Mouse (Mus musculus) neutrophil, adult 5-6 weeks (primary cell): ENCODE data around the gene Zfp831. TPM values are rescaled to one million over a fixed set of nuclear protein-coding genes. Genes with fewer than 3 reads are reported as not detected.
A peak's percentile ranks its signal among the peaks of the same experiment; 100 is the strongest.

Source experiments
- ATAC-seq: fragments of 151-379, 151-347 bp; 2 replicates; pipeline ENCODE4 v1.8.0; 2017; ENCODE audit warnings: mild to moderate bottlenecking, moderate TSS enrichment; ENCODE audit not compliant: insufficient number of reproducible peaks, poor library complexity, low FRiP score, severe bottlenecking; ENCODE audit errors: extremely low read depth
- total RNA-seq: library from RNA; stranded (forward); fragments of 200-1000 nt; gene quantifications from 2 replicates; pipeline ENCODE4 v1.2.3, GENCODE M21; 2017

The Zfp831 gene
- total RNA-seq, 1 experiment from 2014 or later: 55.4 TPM

- no peak for ATAC-seq
These were observed 14.0 kb upstream of the Zfp831 start for GRCm38 (mm10) chr2:174629299-174629850.

GRCm38 (mm10) chr2:174636750-174637149 lies 6.6 kb upstream of the Zfp831 start:
- ATAC-seq: no peak

DNA sequence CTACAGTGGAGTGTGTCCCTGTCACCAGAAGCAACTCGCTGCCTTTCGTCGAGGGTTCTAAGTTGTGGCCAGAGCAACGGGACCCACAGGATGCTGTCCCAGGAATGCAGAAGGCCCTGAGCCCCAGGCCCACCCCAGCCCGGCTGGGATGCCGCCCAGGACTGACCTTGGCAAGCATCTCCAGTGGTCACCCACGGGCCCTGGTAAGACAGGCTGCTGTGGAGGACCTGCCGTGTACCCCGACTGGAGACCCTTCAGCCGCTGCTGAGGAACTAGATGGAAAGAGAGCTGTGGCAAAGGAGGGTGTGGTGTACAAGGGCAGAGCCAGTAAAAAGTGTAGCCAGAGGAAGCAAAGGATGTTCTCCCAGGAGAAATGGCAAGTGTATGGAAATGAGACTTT lies 1.6 kb downstream of the Zfp831 start:
- ATAC-seq: no peak

DNA sequence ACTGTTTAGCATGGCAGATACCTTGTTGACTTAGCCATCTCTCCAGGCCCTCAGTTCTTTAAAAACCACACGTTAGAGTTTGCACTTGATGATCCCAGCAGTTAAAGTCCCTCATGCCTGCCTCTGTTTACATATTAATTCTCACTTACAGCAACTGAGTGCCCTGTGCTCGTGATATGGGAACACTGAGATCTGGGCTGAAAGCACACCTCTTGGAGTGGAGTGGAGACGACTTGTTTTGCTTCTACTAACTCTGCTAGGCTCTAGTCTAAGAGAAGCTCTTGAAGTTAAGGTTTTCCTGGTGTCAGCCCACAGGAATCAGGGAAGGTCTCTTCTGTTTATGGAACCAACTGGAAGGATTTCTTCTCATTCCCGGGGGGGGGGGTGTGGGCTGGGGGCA lies 9.5 kb downstream of the Zfp831 start:
- ATAC-seq: no peak

GRCm38 (mm10) chr2:174655341-174655740 lies 12.0 kb downstream of the Zfp831 start:
- ATAC-seq: no peak

- peak; percentile 38; the same call in 1 of the 2 replicates for ATAC-seq
These were observed 15.0 kb downstream of the Zfp831 start for GRCm38 (mm10) chr2:174658229-174658844.

DNA sequence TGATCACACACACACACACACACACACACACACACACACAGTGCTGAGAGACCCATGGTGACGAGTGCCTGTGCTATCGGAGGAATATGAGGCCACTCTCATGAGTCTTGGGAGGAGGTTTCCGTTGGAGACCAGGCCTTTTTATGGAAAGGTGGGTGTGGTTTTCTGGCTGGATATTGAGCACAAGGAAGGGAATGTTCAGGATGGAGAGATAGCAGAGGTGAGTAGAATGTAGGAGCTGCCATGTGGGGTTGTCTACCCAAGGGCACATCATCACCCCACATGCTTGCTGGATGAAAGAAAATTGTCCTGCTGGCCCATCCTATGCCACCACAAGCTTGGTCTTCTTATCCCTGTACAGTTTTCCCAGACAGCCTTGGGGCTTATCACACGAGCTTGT lies 16.5 kb downstream of the Zfp831 start:
- ATAC-seq: no peak

GRCm38 (mm10) chr2:174660321-174660720 lies 17.0 kb downstream of the Zfp831 start:
- no peak for ATAC-seq

DNA sequence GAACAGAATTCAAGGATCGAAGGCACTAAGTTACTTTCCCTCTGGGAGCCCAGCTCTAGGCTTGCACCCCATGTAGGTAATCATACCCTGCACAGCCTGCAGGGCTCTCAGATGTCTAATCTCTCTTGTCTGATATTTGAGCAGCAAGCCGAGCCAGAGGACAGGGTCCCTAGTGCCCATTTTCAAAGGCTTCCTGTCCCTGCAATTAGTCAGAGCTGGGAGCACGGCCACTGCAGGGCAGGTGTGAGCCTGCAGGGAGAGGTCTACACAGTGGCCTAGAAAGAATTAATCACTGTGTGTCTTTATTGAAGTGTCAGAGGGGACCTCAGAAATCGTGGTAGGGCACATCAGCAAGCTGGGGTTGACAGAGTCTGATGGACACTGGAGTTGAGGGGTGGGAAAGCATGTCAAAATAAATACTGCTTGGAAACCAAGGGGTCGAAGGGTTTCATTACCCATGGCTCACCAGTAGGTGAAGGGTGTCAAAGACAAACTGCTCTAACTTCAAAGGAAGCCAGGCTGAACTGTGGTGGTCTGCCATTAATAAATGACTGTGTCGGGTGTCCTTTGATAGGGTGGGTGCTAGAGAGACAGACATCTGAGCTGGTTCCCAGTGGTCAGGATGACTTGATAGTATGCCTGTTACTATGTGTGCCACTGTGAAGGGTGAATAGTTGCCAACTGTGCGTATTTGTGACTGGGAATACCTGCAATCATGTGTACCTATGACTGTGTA lies 18.3 kb downstream of the Zfp831 start:
- no peak for ATAC-seq

GRCm38 (mm10) chr2:174662593-174662992 lies 19.3 kb downstream of the Zfp831 start:
- ATAC-seq: no peak

DNA sequence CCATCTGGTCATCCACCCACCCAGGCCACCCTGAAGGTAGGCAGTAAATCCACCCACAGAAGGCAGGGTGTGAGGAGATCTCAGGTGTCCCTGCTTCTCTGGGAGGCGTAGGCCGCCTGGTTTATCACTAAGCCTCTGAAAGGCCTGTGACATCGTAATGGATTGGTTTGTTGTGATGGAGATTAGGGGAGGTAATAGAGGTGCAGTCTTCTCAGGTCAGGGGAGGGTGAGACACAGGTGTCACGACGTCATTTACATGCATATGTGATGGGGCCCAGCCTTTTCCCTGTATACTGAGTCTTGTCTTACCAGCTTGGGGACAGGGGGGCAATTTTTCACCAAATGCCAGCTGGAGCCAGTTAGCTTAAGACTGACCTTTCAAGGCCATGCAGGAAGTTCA lies 22.1 kb downstream of the Zfp831 start:
- no peak for ATAC-seq

GRCm38 (mm10) chr2:174668806-174669205 lies 25.5 kb downstream of the Zfp831 start:
- no peak for ATAC-seq

DNA sequence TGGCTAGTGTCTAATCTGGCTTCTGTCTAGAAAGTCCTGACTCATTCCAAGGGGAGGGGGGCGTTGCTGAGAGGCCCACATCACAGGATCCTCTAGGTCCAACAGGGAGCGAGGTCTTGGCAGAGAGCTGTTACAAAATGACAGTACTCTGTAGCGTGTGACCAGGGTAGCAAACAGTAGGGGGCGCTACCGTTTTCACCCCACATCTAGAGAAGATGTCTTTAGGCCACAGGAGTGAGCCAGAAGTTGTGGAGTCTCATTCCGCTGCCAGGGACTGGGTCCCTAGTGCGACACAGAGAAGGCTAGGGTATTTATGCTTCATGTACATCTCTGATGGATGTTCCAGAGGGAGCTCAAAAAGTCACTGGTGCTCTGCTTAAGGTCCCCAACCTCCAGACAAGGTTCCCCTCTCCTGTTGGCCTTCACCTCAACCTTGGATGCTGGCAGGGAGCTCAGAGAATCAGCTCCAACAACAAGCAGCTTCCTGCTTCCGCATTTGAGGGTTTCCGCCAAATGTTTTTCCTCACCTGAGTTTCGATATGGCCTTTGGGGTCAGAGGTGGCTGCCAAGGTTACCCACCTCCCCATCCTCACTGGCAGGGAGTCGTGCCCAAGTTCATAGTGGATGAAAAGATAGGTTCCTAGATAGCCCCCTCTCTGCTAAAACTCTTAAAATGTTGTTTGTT lies 29.3 kb downstream of the Zfp831 start:
- ATAC-seq: peak; percentile 24; the same call in 1 of the 2 replicates

DNA sequence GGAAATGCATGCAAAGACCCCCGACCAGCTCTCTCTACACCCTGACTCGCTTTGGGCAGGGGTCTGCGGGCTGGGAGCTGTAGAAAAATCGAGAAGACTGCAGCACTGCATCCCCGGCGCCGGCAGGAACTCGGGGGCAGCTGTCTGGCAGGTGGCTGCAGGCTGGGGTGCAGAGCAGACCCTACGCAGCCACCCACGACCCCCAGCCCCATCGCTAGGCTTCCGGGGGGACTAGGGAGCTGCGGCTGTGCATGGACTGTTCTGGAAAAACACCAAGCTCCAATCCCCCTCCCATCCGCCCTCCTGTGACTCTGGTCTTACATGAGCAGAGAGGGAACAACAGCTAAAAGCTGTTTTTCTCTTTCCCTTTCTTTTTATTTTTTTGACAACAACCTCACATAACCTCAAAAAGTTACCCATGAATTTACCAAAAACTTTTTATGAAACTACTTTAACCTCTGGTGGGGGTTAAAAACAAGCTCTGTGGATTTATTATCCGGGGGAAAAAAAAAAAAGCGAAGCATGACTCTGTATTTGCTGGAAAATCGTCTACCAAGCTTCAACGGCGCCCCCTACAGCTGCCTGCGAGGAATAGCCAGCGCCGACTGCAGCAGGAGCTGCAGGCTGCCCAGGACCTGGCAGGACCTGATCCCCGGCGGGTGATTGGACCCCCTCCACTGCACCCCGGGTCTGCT lies 30.4 kb downstream of the Zfp831 start:
- ATAC-seq: peak; percentile 62; the same call in 1 of the 2 replicates

- ATAC-seq: no peak
These were observed 31.1 kb downstream of the Zfp831 start for GRCm38 (mm10) chr2:174674287-174675045.

DNA sequence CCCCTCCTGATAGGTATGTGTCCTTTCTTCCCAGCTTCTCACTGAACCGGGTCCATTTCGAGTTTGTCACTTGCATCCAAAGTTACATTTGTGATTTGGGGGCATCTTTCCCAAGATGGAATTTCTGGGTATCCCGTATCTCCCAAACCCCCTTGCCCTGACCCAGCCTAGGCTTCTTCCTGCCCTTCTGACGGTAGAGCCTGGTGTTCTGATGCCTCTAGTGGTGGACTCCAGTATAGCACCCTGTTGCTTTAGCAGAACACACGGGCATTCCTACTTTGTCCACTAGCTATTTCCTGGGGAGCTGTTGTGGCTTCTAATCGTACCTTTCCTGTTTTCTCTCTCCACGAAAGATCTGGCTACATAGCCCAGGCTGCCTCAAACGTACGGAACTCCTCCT lies 32.3 kb downstream of the Zfp831 start:
- ATAC-seq: peak; percentile 77

- ATAC-seq: no peak
These were observed 58.0 kb downstream of the Zfp831 start for GRCm38 (mm10) chr2:174701351-174701750.

- no peak for ATAC-seq
These were observed 63.8 kb downstream of the Zfp831 start for GRCm38 (mm10) chr2:174707101-174707500.
